Mouse (Mus musculus): ENCODE measurements around the gene Slamf9. TPM values are rescaled to one million over a fixed set of nuclear protein-coding genes. Genes with fewer than 3 reads are reported as not detected.

Slamf9 gene
- polyA plus RNA-seq, 1 experiment, result 7.3 TPM

- H3K27ac ChIP-seq (ENCODE audit: control insufficient read depth, insufficient read depth, low read length), result no peak within 1 kb of the TSS
- 0 out of 2 replicates have a peak, but pooled peaks have one; percentile 30 for TF ChIP-seq POLR2A (IDR thresholded peaks at IDR 0.05; ENCODE audit: control insufficient read depth, extremely low read depth, insufficient read depth, low read length, poor library complexity)
- TF ChIP-seq CTCF (IDR thresholded peaks at IDR 0.05; ENCODE audit: borderline replicate concordance, control insufficient read depth, extremely low read depth, insufficient read depth, low read length, poor library complexity), result peak; percentile 79; the same call in 1 of the 2 replicates
- under 1% methylated on average over 38 of the region's 38 CpGs for WGBS
Measured at GRCm38 (mm10) chr1:172481540-172482280, 6.6 kb downstream of the Slamf9 start, which contains the start of gene Igsf9. Igsf9 (plus strand) TSS chr1:172481788.

GRCm38 (mm10) chr1:172482518-172483360 lies 7.6 kb downstream of the Slamf9 start:
- no peak for DNase-seq
- Histone ChIP-seq H3K4me3 (ENCODE audit: control insufficient read depth, insufficient read depth, low read length) (no peak overlapping the region), H3K27me3 (ENCODE audit: control insufficient read depth, insufficient read depth, low read length) (no peaks in the 10 kb centered on the region), H3K36me3 (ENCODE audit: control insufficient read depth, insufficient read depth, low read length) (no peaks in the 10 kb centered on the region), H3K27ac (ENCODE audit: control insufficient read depth, insufficient read depth, low read length) (no peak overlapping the region), H3K4me1 (replicated peaks; ENCODE audit: control insufficient read depth, insufficient read depth, low read length) (peaks cover 11% of the 10 kb centered on the region)
- TF ChIP-seq POLR2A (IDR thresholded peaks at IDR 0.05; ENCODE audit: control insufficient read depth, extremely low read depth, insufficient read depth, low read length, poor library complexity) (no peak), CTCF (IDR thresholded peaks at IDR 0.05; ENCODE audit: borderline replicate concordance, control insufficient read depth, extremely low read depth, insufficient read depth, low read length, poor library complexity) (no peak)
- 59% methylated on average over 12 of the region's 12 CpGs for WGBS

More at GRCm38 (mm10) chr1:172481540-172482280, 6.6 kb downstream of the Slamf9 start, which contains the start of gene Igsf9:
- Histone ChIP-seq H3K4me3 (ENCODE audit: control insufficient read depth, insufficient read depth, low read length) (peak within 1 kb of the TSS; percentile 26), H3K4me1 (replicated peaks; ENCODE audit: control insufficient read depth, insufficient read depth, low read length) (peaks cover 11% of the 10 kb centered on the region), H3K27me3 (ENCODE audit: control insufficient read depth, insufficient read depth, low read length) (no peaks in the 10 kb centered on the region), H3K36me3 (ENCODE audit: control insufficient read depth, insufficient read depth, low read length) (no peaks in the 10 kb centered on the region)
- DNase-seq, result peak; percentile 96

GRCm38 (mm10) chr1:172483361-172483660 lies 8.2 kb downstream of the Slamf9 start:
- Histone ChIP-seq H3K36me3 (ENCODE audit: control insufficient read depth, insufficient read depth, low read length) (no peaks in the 10 kb centered on the region), H3K4me3 (ENCODE audit: control insufficient read depth, insufficient read depth, low read length) (no peak overlapping the region), H3K27me3 (ENCODE audit: control insufficient read depth, insufficient read depth, low read length) (no peaks in the 10 kb centered on the region), H3K4me1 (replicated peaks; ENCODE audit: control insufficient read depth, insufficient read depth, low read length) (peaks cover 11% of the 10 kb centered on the region), H3K27ac (ENCODE audit: control insufficient read depth, insufficient read depth, low read length) (no peak overlapping the region)
- WGBS, result 92% methylated on average over 4 of the region's 4 CpGs
- TF ChIP-seq CTCF (IDR thresholded peaks at IDR 0.05; ENCODE audit: borderline replicate concordance, control insufficient read depth, extremely low read depth, insufficient read depth, low read length, poor library complexity) (no peak), POLR2A (IDR thresholded peaks at IDR 0.05; ENCODE audit: control insufficient read depth, extremely low read depth, insufficient read depth, low read length, poor library complexity) (no peak)
- no peak for DNase-seq

GRCm38 (mm10) chr1:172484236-172484635 lies 9.1 kb downstream of the Slamf9 start:
- Histone ChIP-seq H3K4me1 (replicated peaks; ENCODE audit: control insufficient read depth, insufficient read depth, low read length) (peaks cover 11% of the 10 kb centered on the region), H3K4me3 (ENCODE audit: control insufficient read depth, insufficient read depth, low read length) (no peak overlapping the region), H3K36me3 (ENCODE audit: control insufficient read depth, insufficient read depth, low read length) (no peaks in the 10 kb centered on the region), H3K27ac (ENCODE audit: control insufficient read depth, insufficient read depth, low read length) (no peak overlapping the region), H3K27me3 (ENCODE audit: control insufficient read depth, insufficient read depth, low read length) (no peaks in the 10 kb centered on the region)
- 91% methylated on average over 11 of the region's 11 CpGs for WGBS
- TF ChIP-seq CTCF (IDR thresholded peaks at IDR 0.05; ENCODE audit: borderline replicate concordance, control insufficient read depth, extremely low read depth, insufficient read depth, low read length, poor library complexity) (no peak), POLR2A (IDR thresholded peaks at IDR 0.05; ENCODE audit: control insufficient read depth, extremely low read depth, insufficient read depth, low read length, poor library complexity) (no peak)
- DNase-seq, result no peak

GRCm38 (mm10) chr1:172484671-172485070 lies 9.5 kb downstream of the Slamf9 start:
- Histone ChIP-seq H3K27ac (ENCODE audit: control insufficient read depth, insufficient read depth, low read length) (no peak overlapping the region), H3K36me3 (ENCODE audit: control insufficient read depth, insufficient read depth, low read length) (no peaks in the 10 kb centered on the region), H3K4me1 (replicated peaks; ENCODE audit: control insufficient read depth, insufficient read depth, low read length) (peaks cover 11% of the 10 kb centered on the region), H3K4me3 (ENCODE audit: control insufficient read depth, insufficient read depth, low read length) (no peak overlapping the region), H3K27me3 (ENCODE audit: control insufficient read depth, insufficient read depth, low read length) (no peaks in the 10 kb centered on the region)
- 97% methylated on average over 13 of the region's 13 CpGs for WGBS
- TF ChIP-seq POLR2A (IDR thresholded peaks at IDR 0.05; ENCODE audit: control insufficient read depth, extremely low read depth, insufficient read depth, low read length, poor library complexity) (no peak), CTCF (IDR thresholded peaks at IDR 0.05; ENCODE audit: borderline replicate concordance, control insufficient read depth, extremely low read depth, insufficient read depth, low read length, poor library complexity) (no peak)
- no peak for DNase-seq

- no peak for DNase-seq
- Histone ChIP-seq H3K4me3 (ENCODE audit: control insufficient read depth, insufficient read depth, low read length) (no peak overlapping the region), H3K36me3 (ENCODE audit: control insufficient read depth, insufficient read depth, low read length) (no peaks in the 10 kb centered on the region), H3K27ac (ENCODE audit: control insufficient read depth, insufficient read depth, low read length) (no peak overlapping the region), H3K4me1 (replicated peaks; ENCODE audit: control insufficient read depth, insufficient read depth, low read length) (peaks cover 15% of the 10 kb centered on the region), H3K27me3 (ENCODE audit: control insufficient read depth, insufficient read depth, low read length) (no peaks in the 10 kb centered on the region)
- TF ChIP-seq POLR2A (IDR thresholded peaks at IDR 0.05; ENCODE audit: control insufficient read depth, extremely low read depth, insufficient read depth, low read length, poor library complexity), result no peak
- no peak for TF ChIP-seq CTCF (IDR thresholded peaks at IDR 0.05; ENCODE audit: borderline replicate concordance, control insufficient read depth, extremely low read depth, insufficient read depth, low read length, poor library complexity)
- WGBS, result 96% methylated on average over 6 of the region's 6 CpGs
Measured at GRCm38 (mm10) chr1:172485821-172486220, 10.7 kb downstream of the Slamf9 start.
